Mouse (Mus musculus) layer of hippocampus, adult 9-10 months (tissue): ENCODE data around the gene Tollip.
A peak's percentile ranks its signal among the peaks of the same experiment; 100 is the strongest.

Experiments
- DNase-seq: peaks from one replicate; pipeline ENCODE4 v3.0.0; 2022; ENCODE audit warnings: low spot score

Tollip gene

GRCm38 (mm10) chr7:141918407-141918806 lies at the start of gene Tollip:
TSS of gene Tollip (minus strand) at chr7:141918507.
- DNase-seq = no peak

- DNase-seq = no peak
Measured at GRCm38 (mm10) chr7:141966281-141966680, 48.0 kb upstream of the Tollip start.

GRCm38 (mm10) chr7:141962521-141962920 lies 44.2 kb upstream of the Tollip start:
- no peak for DNase-seq

GRCm38 (mm10) chr7:141961491-141961890 lies 43.2 kb upstream of the Tollip start:
- no peak for DNase-seq

- no peak for DNase-seq
Measured at GRCm38 (mm10) chr7:141960926-141961325, 42.6 kb upstream of the Tollip start.

- no peak for DNase-seq
Measured at GRCm38 (mm10) chr7:141959133-141959532, 40.8 kb upstream of the Tollip start.

- no peak for DNase-seq
Measured at GRCm38 (mm10) chr7:141958211-141958610, 39.9 kb upstream of the Tollip start.

GRCm38 (mm10) chr7:141957524-141958051 lies 39.3 kb upstream of the Tollip start:
- no peak for DNase-seq

- DNase-seq = no peak
Measured at GRCm38 (mm10) chr7:141956174-141956566, 37.9 kb upstream of the Tollip start.

- DNase-seq = no peak
Measured at GRCm38 (mm10) chr7:141955565-141956173, 37.4 kb upstream of the Tollip start.

- DNase-seq = no peak
Measured at GRCm38 (mm10) chr7:141953616-141954015, 35.3 kb upstream of the Tollip start.

GRCm38 (mm10) chr7:141952920-141953319 lies 34.6 kb upstream of the Tollip start:
- DNase-seq = no peak

- no peak for DNase-seq
Measured at GRCm38 (mm10) chr7:141951821-141952220, 33.5 kb upstream of the Tollip start.

- no peak for DNase-seq
Measured at GRCm38 (mm10) chr7:141950104-141951013, 32.1 kb upstream of the Tollip start.

GRCm38 (mm10) chr7:141949799-141950103 lies 31.4 kb upstream of the Tollip start:
- no peak for DNase-seq

GRCm38 (mm10) chr7:141948906-141949798 lies 30.8 kb upstream of the Tollip start, which contains the start of gene Brsk2:
TSS of gene Brsk2 (plus strand) at chr7:141949751.
- DNase-seq = peak; percentile 88

- DNase-seq = no peak
Measured at GRCm38 (mm10) chr7:141948045-141948444, 29.7 kb upstream of the Tollip start.

- no peak for DNase-seq
Measured at GRCm38 (mm10) chr7:141947512-141947911, 29.2 kb upstream of the Tollip start.

GRCm38 (mm10) chr7:141945927-141946326 lies 27.6 kb upstream of the Tollip start:
- peak; percentile 76 for DNase-seq

- DNase-seq = no peak
Measured at GRCm38 (mm10) chr7:141943444-141943843, 25.1 kb upstream of the Tollip start.

- DNase-seq = no peak
Measured at GRCm38 (mm10) chr7:141934951-141935350, 16.6 kb upstream of the Tollip start.
